Mouse (Mus musculus): ENCODE results near the gene Arhgap23.

GRCm38 (mm10) chr11:97471276-97471675 is 55.9 kb downstream of the Arhgap23 start:
- no peak for TF ChIP-seq CTCF (IDR thresholded peaks at IDR 0.05; ENCODE audit: extremely low read depth, insufficient read length, insufficient replicate concordance, low read depth, low read length)
- no peak for TF ChIP-seq POLR2A (IDR thresholded peaks at IDR 0.05; ENCODE audit: low read depth, low read length)
